Mouse (Mus musculus): ENCODE measurements at regions not wholly inside any gene's neighbourhood (a gene's known extent, or its start where the extent isn't known, plus 50 kb on each side); places are given as distances from the start of the nearest gene placed in this dataset.

GRCm38 (mm10) chr8:97477098-97477457 is 1588.7 kb upstream of the Got2 start:
- Histone ChIP-seq H3K36me3 (ENCODE audit: control insufficient read depth, insufficient read depth, low read length) (no peaks in the 10 kb centered on the region), H3K4me2 (ENCODE audit: low read depth, severe bottlenecking) (no peak overlapping the region), H3K9ac (ENCODE audit: low read length) (no peak overlapping the region), H3K4me3 (ENCODE audit: low read depth, low read length) (no peak overlapping the region), H3K9me3 (ENCODE audit: control insufficient read depth, low read length) (no peaks in the 10 kb centered on the region), H3K27ac (replicated peaks; ENCODE audit: low read depth, low read length) (no peak overlapping the region), H3K27me3 (ENCODE audit: control insufficient read depth, insufficient read depth, low read length) (no peaks in the 10 kb centered on the region), H3K4me1 (ENCODE audit: control insufficient read depth, insufficient read depth, low read length) (no peaks in the 10 kb centered on the region)
- ATAC-seq (ENCODE audit: insufficient number of reproducible peaks, low FRiP score, low TSS enrichment, low read depth) (no peak), DNase-seq (ENCODE audit: low spot score) (no peak)
- 69% methylated on average over 2 of the region's 2 CpGs for WGBS

- H3K27me3 ChIP-seq (ENCODE audit: control insufficient read depth, insufficient read depth, low read length), result no peaks in the 10 kb centered on the region
- no peaks in the 10 kb centered on the region for H3K9me3 ChIP-seq (ENCODE audit: control insufficient read depth, low read length)
- H3K27ac ChIP-seq (replicated peaks; ENCODE audit: low read depth, low read length), result no peak overlapping the region
- no peaks in the 10 kb centered on the region for H3K4me1 ChIP-seq (ENCODE audit: control insufficient read depth, insufficient read depth, low read length)
- 80% methylated on average over 7 of the region's 7 CpGs for WGBS
- no peaks in the 10 kb centered on the region for H3K36me3 ChIP-seq (ENCODE audit: control insufficient read depth, insufficient read depth, low read length)
- H3K4me3 ChIP-seq (ENCODE audit: low read depth, low read length), result no peak overlapping the region
- DNase-seq (ENCODE audit: low spot score) (no peak), ATAC-seq (ENCODE audit: insufficient number of reproducible peaks, low FRiP score, low TSS enrichment, low read depth) (no peak)
- no peak overlapping the region for H3K9ac ChIP-seq (ENCODE audit: low read length)
- no peak overlapping the region for H3K4me2 ChIP-seq (ENCODE audit: low read depth, severe bottlenecking)
Observed at GRCm38 (mm10) chr8:97476430-97477097, 1588.2 kb upstream of the Got2 start.

GRCm38 (mm10) chr8:97473326-97473725 is 1585.0 kb upstream of the Got2 start:
- no peak for ATAC-seq (ENCODE audit: insufficient number of reproducible peaks, low FRiP score, low TSS enrichment, low read depth)

GRCm38 (mm10) chr8:97461478-97461877 is 1573.1 kb upstream of the Got2 start:
- no peaks in the 10 kb centered on the region for H3K27me3 ChIP-seq (ENCODE audit: control insufficient read depth, insufficient read depth, low read length)
- DNase-seq (ENCODE audit: low spot score) (no peak), ATAC-seq (ENCODE audit: insufficient number of reproducible peaks, low FRiP score, low TSS enrichment, low read depth) (no peak)
- no peaks in the 10 kb centered on the region for H3K4me1 ChIP-seq (ENCODE audit: control insufficient read depth, insufficient read depth, low read length)
- H3K9me3 ChIP-seq (ENCODE audit: control insufficient read depth, low read length), result no peaks in the 10 kb centered on the region
- H3K36me3 ChIP-seq (ENCODE audit: control insufficient read depth, insufficient read depth, low read length), result no peaks in the 10 kb centered on the region
- no peak overlapping the region for H3K4me3 ChIP-seq (ENCODE audit: low read depth, low read length)
- H3K4me2 ChIP-seq (ENCODE audit: low read depth, severe bottlenecking), result no peak overlapping the region
- H3K9ac ChIP-seq (ENCODE audit: low read length), result no peak overlapping the region
- H3K27ac ChIP-seq (replicated peaks; ENCODE audit: low read depth, low read length), result no peak overlapping the region

More at GRCm38 (mm10) chr8:97473326-97473725, 1585.0 kb upstream of the Got2 start:
- Histone ChIP-seq H3K4me3 (ENCODE audit: low read depth, low read length) (no peak overlapping the region), H3K36me3 (ENCODE audit: control insufficient read depth, insufficient read depth, low read length) (no peaks in the 10 kb centered on the region), H3K9me3 (ENCODE audit: control insufficient read depth, low read length) (no peaks in the 10 kb centered on the region), H3K4me1 (ENCODE audit: control insufficient read depth, insufficient read depth, low read length) (no peaks in the 10 kb centered on the region), H3K4me2 (ENCODE audit: low read depth, severe bottlenecking) (no peak overlapping the region), H3K27ac (replicated peaks; ENCODE audit: low read depth, low read length) (no peak overlapping the region), H3K9ac (ENCODE audit: low read length) (no peak overlapping the region), H3K27me3 (ENCODE audit: control insufficient read depth, insufficient read depth, low read length) (no peaks in the 10 kb centered on the region)
- WGBS, result 87% methylated on average over 3 of the region's 3 CpGs
- no peak for DNase-seq (ENCODE audit: low spot score)

GRCm38 (mm10) chr8:97447696-97448095 is 1559.3 kb upstream of the Got2 start:
- Histone ChIP-seq H3K27me3 (ENCODE audit: control insufficient read depth, insufficient read depth, low read length) (no peaks in the 10 kb centered on the region), H3K4me2 (ENCODE audit: low read depth, severe bottlenecking) (no peak overlapping the region), H3K36me3 (ENCODE audit: control insufficient read depth, insufficient read depth, low read length) (no peaks in the 10 kb centered on the region), H3K4me1 (ENCODE audit: control insufficient read depth, insufficient read depth, low read length) (no peaks in the 10 kb centered on the region), H3K9me3 (ENCODE audit: control insufficient read depth, low read length) (no peaks in the 10 kb centered on the region), H3K9ac (ENCODE audit: low read length) (no peak overlapping the region), H3K27ac (replicated peaks; ENCODE audit: low read depth, low read length) (no peak overlapping the region), H3K4me3 (ENCODE audit: low read depth, low read length) (no peak overlapping the region)
- WGBS, result 94% methylated on average over 8 of the region's 8 CpGs
- DNase-seq (ENCODE audit: low spot score) (no peak), ATAC-seq (ENCODE audit: insufficient number of reproducible peaks, low FRiP score, low TSS enrichment, low read depth) (no peak)

GRCm38 (mm10) chr8:97441483-97441882 is 1553.1 kb upstream of the Got2 start:
- Histone ChIP-seq H3K9ac (ENCODE audit: low read length) (no peak overlapping the region), H3K36me3 (ENCODE audit: control insufficient read depth, insufficient read depth, low read length) (no peaks in the 10 kb centered on the region), H3K27me3 (ENCODE audit: control insufficient read depth, insufficient read depth, low read length) (no peaks in the 10 kb centered on the region), H3K4me1 (ENCODE audit: control insufficient read depth, insufficient read depth, low read length) (no peaks in the 10 kb centered on the region), H3K9me3 (ENCODE audit: control insufficient read depth, low read length) (no peaks in the 10 kb centered on the region), H3K4me2 (ENCODE audit: low read depth, severe bottlenecking) (no peak overlapping the region), H3K4me3 (ENCODE audit: low read depth, low read length) (no peak overlapping the region), H3K27ac (replicated peaks; ENCODE audit: low read depth, low read length) (no peak overlapping the region)
- 30% methylated on average over 1 of the region's 1 CpGs for WGBS
- DNase-seq (ENCODE audit: low spot score) (no peak), ATAC-seq (ENCODE audit: insufficient number of reproducible peaks, low FRiP score, low TSS enrichment, low read depth) (no peak)

GRCm38 (mm10) chr8:97433584-97433983 is 1545.2 kb upstream of the Got2 start:
- DNase-seq (ENCODE audit: low spot score) (no peak), ATAC-seq (ENCODE audit: insufficient number of reproducible peaks, low FRiP score, low TSS enrichment, low read depth) (no peak)
- H3K9me3 ChIP-seq (ENCODE audit: control insufficient read depth, low read length), result no peaks in the 10 kb centered on the region
- no peaks in the 10 kb centered on the region for H3K4me1 ChIP-seq (ENCODE audit: control insufficient read depth, insufficient read depth, low read length)
- no peak overlapping the region for H3K4me2 ChIP-seq (ENCODE audit: low read depth, severe bottlenecking)
- H3K27ac ChIP-seq (replicated peaks; ENCODE audit: low read depth, low read length), result no peak overlapping the region
- no peak overlapping the region for H3K4me3 ChIP-seq (ENCODE audit: low read depth, low read length)
- no peaks in the 10 kb centered on the region for H3K27me3 ChIP-seq (ENCODE audit: control insufficient read depth, insufficient read depth, low read length)
- 84% methylated on average over 5 of the region's 5 CpGs for WGBS
- no peaks in the 10 kb centered on the region for H3K36me3 ChIP-seq (ENCODE audit: control insufficient read depth, insufficient read depth, low read length)
- no peak overlapping the region for H3K9ac ChIP-seq (ENCODE audit: low read length)

GRCm38 (mm10) chr8:97431467-97431866 is 1543.1 kb upstream of the Got2 start:
- Histone ChIP-seq H3K4me1 (ENCODE audit: control insufficient read depth, insufficient read depth, low read length) (no peaks in the 10 kb centered on the region), H3K9me3 (ENCODE audit: control insufficient read depth, low read length) (no peaks in the 10 kb centered on the region), H3K36me3 (ENCODE audit: control insufficient read depth, insufficient read depth, low read length) (no peaks in the 10 kb centered on the region), H3K27ac (replicated peaks; ENCODE audit: low read depth, low read length) (no peak overlapping the region), H3K9ac (ENCODE audit: low read length) (no peak overlapping the region), H3K4me3 (ENCODE audit: low read depth, low read length) (no peak overlapping the region), H3K27me3 (ENCODE audit: control insufficient read depth, insufficient read depth, low read length) (no peaks in the 10 kb centered on the region), H3K4me2 (ENCODE audit: low read depth, severe bottlenecking) (no peak overlapping the region)
- WGBS, result 70% methylated on average over 4 of the region's 4 CpGs
- ATAC-seq (ENCODE audit: insufficient number of reproducible peaks, low FRiP score, low TSS enrichment, low read depth) (no peak), DNase-seq (ENCODE audit: low spot score) (no peak)

- H3K27ac ChIP-seq (replicated peaks; ENCODE audit: low read depth, low read length), result no peak overlapping the region
- no peaks in the 10 kb centered on the region for H3K27me3 ChIP-seq (ENCODE audit: control insufficient read depth, insufficient read depth, low read length)
- H3K4me2 ChIP-seq (ENCODE audit: low read depth, severe bottlenecking), result no peak overlapping the region
- DNase-seq (ENCODE audit: low spot score) (no peak), ATAC-seq (ENCODE audit: insufficient number of reproducible peaks, low FRiP score, low TSS enrichment, low read depth) (no peak)
- H3K36me3 ChIP-seq (ENCODE audit: control insufficient read depth, insufficient read depth, low read length), result no peaks in the 10 kb centered on the region
- H3K4me1 ChIP-seq (ENCODE audit: control insufficient read depth, insufficient read depth, low read length), result no peaks in the 10 kb centered on the region
- H3K9me3 ChIP-seq (ENCODE audit: control insufficient read depth, low read length), result no peaks in the 10 kb centered on the region
- no peak overlapping the region for H3K9ac ChIP-seq (ENCODE audit: low read length)
- no peak overlapping the region for H3K4me3 ChIP-seq (ENCODE audit: low read depth, low read length)
- 81% methylated on average over 1 of the region's 1 CpGs for WGBS
Observed at GRCm38 (mm10) chr8:97422331-97422730, 1534.0 kb upstream of the Got2 start.
